Mouse (Mus musculus) lung, embryonic 15.5 days (tissue): ENCODE measurements around the gene Gm47791. TPM values are rescaled to one million over a fixed set of nuclear protein-coding genes. Genes with fewer than 3 reads are reported as not detected.

Experiments
- ATAC-seq: fragments of 200-750 bp; cut with Nextera tagmentation; 2 replicates; pipeline ENCODE4 v1.8.0; 2017; ENCODE audit warnings: moderate number of reproducible peaks, borderline replicate concordance; ENCODE audit not compliant: low FRiP score, low TSS enrichment; ENCODE audit errors: extremely low read depth
- H3K27ac ChIP-seq: fragments of 300-500 bp; sonication (generic); 2 replicates; pipeline ENCODE4 v1.5.1; 2015; ENCODE audit warnings: moderate library complexity, mild to moderate bottlenecking, inconsistent platforms
- H3K27me3 ChIP-seq: fragments of 300-500 bp; sonication (generic); 2 replicates; pipeline ENCODE4 v1.6.1; 2015; ENCODE audit warnings: inconsistent platforms
- H3K36me3 ChIP-seq: fragments of 300-500 bp; sonication (generic); 2 replicates; pipeline ENCODE4 v1.6.1; 2015; ENCODE audit warnings: inconsistent platforms
- H3K4me1 ChIP-seq: fragments of 300-500 bp; sonication (generic); 2 replicates; pipeline ENCODE4 v1.6.1; 2015; ENCODE audit warnings: inconsistent platforms
- H3K4me2 ChIP-seq: fragments of 300-500 bp; sonication (generic); 2 replicates; pipeline ENCODE4 v1.6.1; 2015; ENCODE audit warnings: inconsistent platforms, mild to moderate bottlenecking, moderate library complexity
- H3K4me3 ChIP-seq: fragments of 300-500 bp; sonication (generic); 2 replicates; pipeline ENCODE4 v1.5.1; 2015; ENCODE audit warnings: mild to moderate bottlenecking, inconsistent platforms
- H3K9ac ChIP-seq: fragments of 300-500 bp; sonication (generic); 2 replicates; pipeline ENCODE4 v1.6.1; 2015; ENCODE audit warnings: inconsistent platforms
- H3K9me3 ChIP-seq: fragments of 300-500 bp; sonication (generic); 2 replicates; pipeline ENCODE4 v1.6.1; 2016; ENCODE audit warnings: inconsistent platforms
- WGBS: fragments of 180-500 bp; shearing (Covaris S2); methylation state at CpG from one replicate; pipeline ENCODE4 v1.1.7; 2015; 5-methylcytosine and 5-hydroxymethylcytosine counted together
- polyA plus RNA-seq: library from polyadenylated mRNA; unstranded; fragments of >200 nt; fragmentation: Nextera tagmentation; extraction: Ambion mirVana; gene quantifications from 2 replicates; pipeline ENCODE4 v1.2.1, GENCODE M21; 2015

Gene Gm47791
- polyA plus RNA-seq, 1 experiment from 2014 or later = not detected

- H3K9ac ChIP-seq = no peak overlapping the region
- H3K4me2 ChIP-seq = no peak overlapping the region
- no peak overlapping the region for H3K27ac ChIP-seq
- no peak overlapping the region for H3K4me3 ChIP-seq
- no peak for ATAC-seq
- WGBS = 44% methylated on average over 3 of the region's 3 CpGs
- H3K4me1 ChIP-seq = peaks cover 6% of the 10 kb centered on the region
- no peaks in the 10 kb centered on the region; the same call in 1 of the 2 replicates for H3K27me3 ChIP-seq
- H3K36me3 ChIP-seq = no peaks in the 10 kb centered on the region
- no peaks in the 10 kb centered on the region for H3K9me3 ChIP-seq
Measured at GRCm38 (mm10) chr1:82783559-82783958, 12.5 kb upstream of the Gm47791 start.

DNA sequence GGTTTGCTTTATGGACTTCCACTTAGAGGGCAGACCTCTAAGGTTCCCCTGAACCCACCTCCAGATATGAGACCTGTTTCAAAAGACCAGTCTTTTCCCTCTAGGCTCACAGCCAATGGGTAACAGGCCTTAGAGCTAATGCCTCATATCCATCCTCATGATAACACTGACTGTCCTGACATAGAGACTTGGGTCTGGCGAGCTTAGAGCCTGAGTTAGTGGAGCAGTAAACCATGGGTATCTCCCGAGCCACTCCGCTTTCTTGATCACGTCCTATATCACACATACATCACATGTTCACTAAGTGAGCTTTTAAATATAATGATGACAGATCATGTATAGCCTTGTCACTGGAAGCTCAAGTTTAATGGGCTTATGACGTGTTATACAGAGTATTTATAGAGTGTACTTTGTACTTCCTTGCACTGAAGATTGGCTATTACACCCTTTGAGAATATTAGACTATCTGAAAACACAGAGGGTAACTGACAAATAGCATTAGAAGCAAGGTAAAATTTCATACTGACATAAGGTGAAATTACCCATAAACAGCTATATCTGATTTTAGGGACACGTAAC, 8.4 kb upstream of the Gm47791 start:
- Histone ChIP-seq H3K36me3 (no peaks in the 10 kb centered on the region), H3K27me3 (no peaks in the 10 kb centered on the region), H3K9ac (no peak overlapping the region), H3K4me3 (no peak overlapping the region), H3K4me2 (no peak overlapping the region), H3K9me3 (no peaks in the 10 kb centered on the region), H3K4me1 (no peaks in the 10 kb centered on the region), H3K27ac (no peak overlapping the region)
- no peak for ATAC-seq
- 72% methylated on average over 6 of the region's 6 CpGs for WGBS

DNA sequence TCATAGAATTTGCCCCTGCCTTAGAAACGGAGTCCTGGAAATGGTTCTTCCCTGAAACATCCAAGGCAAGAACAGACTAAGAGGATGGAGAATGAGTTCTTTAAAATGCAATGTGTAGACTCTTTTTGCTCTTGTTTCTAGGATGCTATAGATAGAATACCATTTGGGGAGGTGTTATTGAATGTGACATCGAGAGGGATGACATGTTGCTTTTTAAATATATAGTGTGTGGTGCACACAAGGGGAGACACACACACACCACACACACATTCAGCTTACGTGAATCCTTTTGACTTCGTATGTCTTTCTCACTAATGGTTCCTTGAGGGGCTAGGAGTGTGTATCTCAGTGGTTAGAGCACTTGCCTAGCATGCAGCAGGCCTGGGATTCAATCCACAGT, 4.2 kb upstream of the Gm47791 start:
- WGBS = 84% methylated on average over 4 of the region's 4 CpGs
- H3K4me3 ChIP-seq = no peak overlapping the region
- no peaks in the 10 kb centered on the region for H3K4me1 ChIP-seq
- no peak for ATAC-seq
- H3K27me3 ChIP-seq = no peaks in the 10 kb centered on the region
- H3K9ac ChIP-seq = no peak overlapping the region
- H3K27ac ChIP-seq = no peak overlapping the region
- H3K9me3 ChIP-seq = no peaks in the 10 kb centered on the region
- no peaks in the 10 kb centered on the region for H3K36me3 ChIP-seq
- H3K4me2 ChIP-seq = no peak overlapping the region

GRCm38 (mm10) chr1:82773208-82773607, 2.2 kb upstream of the Gm47791 start:
- Histone ChIP-seq H3K36me3 (no peaks in the 10 kb centered on the region), H3K4me2 (no peak overlapping the region), H3K4me3 (no peak overlapping the region), H3K4me1 (no peaks in the 10 kb centered on the region), H3K27ac (no peak overlapping the region), H3K27me3 (no peaks in the 10 kb centered on the region), H3K9ac (no peak overlapping the region), H3K9me3 (no peaks in the 10 kb centered on the region)
- WGBS = 63% methylated on average over 5 of the region's 5 CpGs
- no peak for ATAC-seq

- Histone ChIP-seq H3K4me2 (no peak overlapping the region), H3K27me3 (no peaks in the 10 kb centered on the region), H3K9ac (no peak overlapping the region), H3K9me3 (no peaks in the 10 kb centered on the region), H3K36me3 (no peaks in the 10 kb centered on the region), H3K4me1 (no peaks in the 10 kb centered on the region), H3K4me3 (no peak overlapping the region), H3K27ac (no peak overlapping the region)
- 69% methylated on average over 4 of the region's 4 CpGs for WGBS
- no peak for ATAC-seq
Measured at GRCm38 (mm10) chr1:82772428-82772827, 1.4 kb upstream of the Gm47791 start.

DNA sequence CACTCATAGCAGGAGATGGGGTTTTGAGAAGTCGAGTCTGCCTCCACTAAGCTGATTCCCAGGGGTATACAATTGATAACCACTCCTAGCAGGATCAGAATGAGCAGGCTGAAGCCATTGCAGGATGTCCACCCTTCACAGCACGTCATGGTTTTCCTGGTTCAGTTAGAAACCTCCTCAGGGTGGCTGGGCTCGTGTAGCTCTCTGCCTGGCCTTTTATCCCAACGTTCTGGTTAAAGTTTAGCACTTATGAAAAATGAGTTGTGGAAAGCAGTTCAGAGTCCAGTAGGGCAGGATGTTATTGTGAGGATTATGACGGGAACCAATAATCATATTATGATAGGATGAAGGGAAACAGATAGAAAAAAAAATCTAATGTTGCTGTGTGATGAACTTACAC, 2.8 kb downstream of the Gm47791 start, which contains the start of gene Tm4sf20:
Tm4sf20 (minus strand) TSS at position 193 of the 400 bp plus-strand sequence.
- Histone ChIP-seq H3K27me3 (no peaks in the 10 kb centered on the region), H3K27ac (no peak within 1 kb of the TSS), H3K36me3 (no peaks in the 10 kb centered on the region), H3K4me1 (no peaks in the 10 kb centered on the region), H3K4me3 (no peak within 1 kb of the TSS), H3K9ac (no peak within 1 kb of the TSS), H3K9me3 (no peaks in the 10 kb centered on the region), H3K4me2 (no peak within 1 kb of the TSS)
- WGBS = 44% methylated on average over 5 of the region's 5 CpGs
- ATAC-seq = no peak

DNA sequence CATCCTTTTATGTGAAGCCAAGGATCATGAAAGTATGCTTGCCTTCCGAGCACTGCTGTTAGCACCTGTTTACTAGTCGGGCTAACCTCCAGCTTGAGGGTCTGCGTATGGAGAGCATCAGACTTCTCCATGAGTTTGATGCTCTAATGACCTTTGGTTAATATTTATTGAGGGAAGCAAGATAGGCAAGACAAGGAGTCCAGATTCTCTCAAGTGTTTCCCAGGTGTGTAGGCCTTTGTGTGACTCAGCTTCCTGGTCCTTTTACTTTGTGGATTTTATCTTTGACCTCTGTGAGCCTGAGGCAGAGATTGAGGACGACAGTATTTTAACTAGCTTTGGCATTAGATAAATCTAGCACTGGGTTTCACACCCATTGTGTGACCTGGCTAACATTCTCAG, 4.4 kb downstream of the Gm47791 start:
- H3K27me3 ChIP-seq = no peaks in the 10 kb centered on the region
- no peak overlapping the region for H3K4me2 ChIP-seq
- no peaks in the 10 kb centered on the region for H3K9me3 ChIP-seq
- no peaks in the 10 kb centered on the region for H3K36me3 ChIP-seq
- no peaks in the 10 kb centered on the region for H3K4me1 ChIP-seq
- WGBS = 32% methylated on average over 4 of the region's 4 CpGs
- no peak for ATAC-seq
- no peak overlapping the region for H3K9ac ChIP-seq
- no peak overlapping the region for H3K27ac ChIP-seq
- H3K4me3 ChIP-seq = no peak overlapping the region

GRCm38 (mm10) chr1:82766227-82766626, 4.8 kb downstream of the Gm47791 start:
- H3K27me3 ChIP-seq = no peaks in the 10 kb centered on the region
- H3K4me3 ChIP-seq = no peak overlapping the region
- H3K9ac ChIP-seq = no peak overlapping the region
- H3K36me3 ChIP-seq = no peaks in the 10 kb centered on the region
- WGBS = 12% methylated on average over 1 of the region's 1 CpGs
- no peaks in the 10 kb centered on the region for H3K9me3 ChIP-seq
- no peaks in the 10 kb centered on the region for H3K4me1 ChIP-seq
- no peak for ATAC-seq
- H3K27ac ChIP-seq = no peak overlapping the region
- no peak overlapping the region for H3K4me2 ChIP-seq

GRCm38 (mm10) chr1:82762274-82762673, 8.8 kb downstream of the Gm47791 start:
- Histone ChIP-seq H3K4me1 (no peaks in the 10 kb centered on the region), H3K4me3 (no peak overlapping the region), H3K9me3 (no peaks in the 10 kb centered on the region), H3K27ac (no peak overlapping the region), H3K36me3 (no peaks in the 10 kb centered on the region; the same call in 1 of the 2 replicates), H3K4me2 (no peak overlapping the region), H3K27me3 (no peaks in the 10 kb centered on the region), H3K9ac (no peak overlapping the region)
- ATAC-seq = no peak
- WGBS = 82% methylated on average over 1 of the region's 1 CpGs

GRCm38 (mm10) chr1:82761454-82762169, 9.4 kb downstream of the Gm47791 start:
- H3K4me2 ChIP-seq = no peak overlapping the region
- H3K4me1 ChIP-seq = no peaks in the 10 kb centered on the region
- no peak overlapping the region for H3K27ac ChIP-seq
- H3K4me3 ChIP-seq = no peak overlapping the region
- H3K27me3 ChIP-seq = no peaks in the 10 kb centered on the region
- no peak overlapping the region for H3K9ac ChIP-seq
- ATAC-seq = no peak
- no peaks in the 10 kb centered on the region for H3K9me3 ChIP-seq
- H3K36me3 ChIP-seq = no peaks in the 10 kb centered on the region; the same call in 1 of the 2 replicates
- 89% methylated on average over 8 of the region's 8 CpGs for WGBS

- H3K27me3 ChIP-seq = no peaks in the 10 kb centered on the region
- no peak overlapping the region for H3K4me3 ChIP-seq
- no peak overlapping the region for H3K9ac ChIP-seq
- no peaks in the 10 kb centered on the region for H3K4me1 ChIP-seq
- H3K4me2 ChIP-seq = no peak overlapping the region
- no peak for ATAC-seq
- WGBS = 79% methylated on average over 1 of the region's 1 CpGs
- H3K36me3 ChIP-seq = peaks cover 15% of the 10 kb centered on the region
- H3K9me3 ChIP-seq = no peaks in the 10 kb centered on the region
- no peak overlapping the region for H3K27ac ChIP-seq
Measured at GRCm38 (mm10) chr1:82759520-82759919, 11.5 kb downstream of the Gm47791 start.

- WGBS = 85% methylated on average over 2 of the region's 2 CpGs
- Histone ChIP-seq H3K27me3 (no peaks in the 10 kb centered on the region), H3K9me3 (no peaks in the 10 kb centered on the region), H3K36me3 (peaks cover 22% of the 10 kb centered on the region), H3K4me1 (no peaks in the 10 kb centered on the region), H3K27ac (no peak overlapping the region), H3K9ac (no peak overlapping the region), H3K4me2 (no peak overlapping the region), H3K4me3 (no peak overlapping the region)
- ATAC-seq = no peak
Measured at GRCm38 (mm10) chr1:82747714-82748452, 23.2 kb downstream of the Gm47791 start.
